Mouse (Mus musculus): ENCODE results near the gene Pick1.

DNA sequence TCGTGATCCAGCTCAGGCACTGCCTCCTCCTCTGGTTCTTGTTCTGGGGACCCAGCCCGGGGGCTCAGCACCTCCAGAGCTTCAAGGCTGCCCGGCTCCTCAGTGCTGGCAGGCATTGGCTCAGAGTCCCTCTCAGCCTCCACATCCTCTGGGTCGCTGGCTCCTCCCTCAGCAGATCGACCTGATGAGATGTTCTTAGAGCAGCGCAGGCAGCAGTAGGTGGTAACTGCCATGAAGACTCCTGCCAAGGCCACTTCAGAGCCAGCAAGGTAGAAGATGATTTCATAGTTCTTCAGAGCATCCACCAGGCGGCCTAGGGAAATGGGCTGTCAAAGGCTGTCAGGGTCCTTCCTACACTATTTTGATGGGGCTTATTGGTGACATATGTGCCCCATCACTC is 22.2 kb downstream of the Pick1 start:
- TF ChIP-seq POLR2A (IDR thresholded peaks at IDR 0.05; ENCODE audit: control insufficient read depth, low read depth, low read length) (no peak), CTCF (IDR thresholded peaks at IDR 0.05; ENCODE audit: control insufficient read depth, insufficient read depth, insufficient replicate concordance, low read depth, low read length) (no peak)

Measured in testis, adult 2 months (tissue).